Mouse (Mus musculus): Measurements from ENCODE around the gene Mta1. TPM values are rescaled to one million over a fixed set of nuclear protein-coding genes. Genes with fewer than 3 reads are reported as not detected.

The Mta1 gene
- polyA plus RNA-seq, 1 experiment from 2014 or later: 15.8 TPM

- H3K9me3 ChIP-seq: no peaks in the 10 kb centered on the region
- H3K27me3 ChIP-seq (replicated peaks): peaks cover 37% of the 10 kb centered on the region
- H3K4me3 ChIP-seq: no peak overlapping the region
- ATAC-seq (ENCODE audit: low FRiP score, low read depth): no peak
- H3K4me1 ChIP-seq: peaks cover 36% of the 10 kb centered on the region
- no peaks in the 10 kb centered on the region for H3K36me3 ChIP-seq
- H3K9ac ChIP-seq: no peak overlapping the region
- H3K4me2 ChIP-seq (replicated peaks): no peak overlapping the region
- WGBS: 90% methylated on average over 7 of the region's 7 CpGs
- no peak overlapping the region for H3K27ac ChIP-seq
Observed at GRCm38 (mm10) chr12:113153971-113154370, 55.9 kb downstream of the Mta1 start.

- peaks cover 33% of the 10 kb centered on the region for H3K4me1 ChIP-seq
- peak overlapping the region; percentile 29; the same call in 1 of the 2 replicates for H3K4me3 ChIP-seq
- no peaks in the 10 kb centered on the region for H3K9me3 ChIP-seq
- peak overlapping the region; percentile 67 for H3K4me2 ChIP-seq (replicated peaks)
- WGBS: 81% methylated on average over 6 of the region's 6 CpGs
- no peak for ATAC-seq (ENCODE audit: low FRiP score, low read depth)
- H3K36me3 ChIP-seq: peaks cover 1% of the 10 kb centered on the region; the same call in 1 of the 2 replicates
- 0 out of 2 replicates have a peak overlapping the region, but pooled peaks have one; percentile 57 for H3K9ac ChIP-seq
- H3K27ac ChIP-seq: no peak overlapping the region
- H3K27me3 ChIP-seq (replicated peaks): peaks cover 37% of the 10 kb centered on the region
Observed at GRCm38 (mm10) chr12:113154747-113155075, 56.6 kb downstream of the Mta1 start.

GRCm38 (mm10) chr12:113155076-113155771, 57.1 kb downstream of the Mta1 start:
- 4% methylated on average over 32 of the region's 32 CpGs for WGBS
- peaks cover 33% of the 10 kb centered on the region for H3K4me1 ChIP-seq
- peak overlapping the region; percentile 67 for H3K4me2 ChIP-seq (replicated peaks)
- peaks cover 6% of the 10 kb centered on the region; the same call in 1 of the 2 replicates for H3K36me3 ChIP-seq
- H3K4me3 ChIP-seq: peak overlapping the region; percentile 29
- H3K27me3 ChIP-seq (replicated peaks): peaks cover 32% of the 10 kb centered on the region
- peak; percentile 9 for ATAC-seq (ENCODE audit: low FRiP score, low read depth)
- no peaks in the 10 kb centered on the region for H3K9me3 ChIP-seq
- H3K27ac ChIP-seq: peak overlapping the region; percentile 38; the same call in 1 of the 2 replicates
- peak overlapping the region; percentile 57 for H3K9ac ChIP-seq

DNA sequence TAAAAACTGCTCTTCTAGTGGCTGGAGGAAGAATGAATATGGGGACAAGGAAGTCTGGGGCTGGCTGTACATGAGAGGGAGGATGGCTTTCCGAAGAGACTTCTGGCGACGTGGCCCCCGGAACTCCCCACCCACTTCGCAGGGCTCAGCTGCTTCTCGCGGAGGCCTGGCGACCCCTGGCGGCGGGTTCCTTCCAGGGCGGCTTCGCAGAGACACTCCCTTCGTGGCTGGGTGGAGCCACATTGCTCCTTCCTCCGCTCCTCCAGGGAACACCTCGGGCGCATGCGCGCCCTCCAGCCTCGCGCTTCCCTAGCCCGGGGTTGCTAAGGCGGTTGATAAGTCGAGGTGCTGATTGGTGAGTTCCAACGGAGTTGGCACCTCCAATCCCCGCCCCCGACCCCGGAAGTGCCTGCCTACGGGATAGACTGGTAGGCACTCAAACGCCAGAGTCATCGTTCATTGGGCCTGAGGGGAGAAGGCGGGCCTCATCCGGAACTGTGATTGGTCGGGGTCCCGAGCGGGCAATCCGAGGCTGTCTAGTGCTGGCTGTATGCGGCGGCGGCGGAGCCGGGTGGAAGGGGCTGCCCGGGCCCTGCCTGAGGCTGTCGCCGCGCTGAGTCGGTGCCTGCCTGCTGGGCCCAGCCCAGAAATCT, 57.9 kb downstream of the Mta1 start, which contains the start of gene Tedc1:
Gene Tedc1 (plus strand): TSS at position 535 of the 653 bp plus-strand sequence.
- Histone ChIP-seq H3K9ac (peak within 1 kb of the TSS; percentile 57), H3K27ac (peak within 1 kb of the TSS; percentile 38; the same call in 1 of the 2 replicates), H3K4me3 (peak within 1 kb of the TSS; percentile 58), H3K4me2 (replicated peaks) (peak within 1 kb of the TSS; percentile 83), H3K9me3 (no peaks in the 10 kb centered on the region), H3K27me3 (replicated peaks) (peaks cover 26% of the 10 kb centered on the region), H3K4me1 (peaks cover 33% of the 10 kb centered on the region), H3K36me3 (peaks cover 7% of the 10 kb centered on the region; the same call in 1 of the 2 replicates)
- WGBS: under 1% methylated on average over 46 of the region's 46 CpGs
- ATAC-seq (ENCODE audit: low FRiP score, low read depth): peak; percentile 96

- H3K4me2 ChIP-seq (replicated peaks): peak overlapping the region; percentile 83
- H3K27ac ChIP-seq: no peak overlapping the region
- no peaks in the 10 kb centered on the region for H3K9me3 ChIP-seq
- no peak for ATAC-seq (ENCODE audit: low FRiP score, low read depth)
- H3K9ac ChIP-seq: peak overlapping the region; percentile 57
- H3K4me3 ChIP-seq: peak overlapping the region; percentile 58
- peaks cover 12% of the 10 kb centered on the region; the same call in 1 of the 2 replicates for H3K36me3 ChIP-seq
- H3K4me1 ChIP-seq: peaks cover 29% of the 10 kb centered on the region
- WGBS: 0% methylated on average over 23 of the region's 23 CpGs
- H3K27me3 ChIP-seq (replicated peaks): peaks cover 23% of the 10 kb centered on the region
Observed at GRCm38 (mm10) chr12:113156540-113156929, 58.5 kb downstream of the Mta1 start.

- Histone ChIP-seq H3K4me2 (replicated peaks) (peak overlapping the region; percentile 83), H3K4me1 (peaks cover 24% of the 10 kb centered on the region), H3K4me3 (peak overlapping the region; percentile 58), H3K27ac (no peak overlapping the region), H3K36me3 (peaks cover 16% of the 10 kb centered on the region; the same call in 1 of the 2 replicates), H3K9me3 (no peaks in the 10 kb centered on the region), H3K27me3 (replicated peaks) (peaks cover 19% of the 10 kb centered on the region), H3K9ac (peak overlapping the region; percentile 57; the same call in 1 of the 2 replicates)
- ATAC-seq (ENCODE audit: low FRiP score, low read depth): no peak
- WGBS: 34% methylated on average over 8 of the region's 8 CpGs
Observed at GRCm38 (mm10) chr12:113157002-113157401, 58.9 kb downstream of the Mta1 start.

GRCm38 (mm10) chr12:113157521-113157920, 59.4 kb downstream of the Mta1 start:
- WGBS: 93% methylated on average over 8 of the region's 8 CpGs
- no peak overlapping the region; the same call in 1 of the 2 replicates for H3K9ac ChIP-seq
- peaks cover 19% of the 10 kb centered on the region for H3K4me1 ChIP-seq
- no peaks in the 10 kb centered on the region for H3K9me3 ChIP-seq
- no peak for ATAC-seq (ENCODE audit: low FRiP score, low read depth)
- peak overlapping the region; percentile 83 for H3K4me2 ChIP-seq (replicated peaks)
- peaks cover 16% of the 10 kb centered on the region; the same call in 1 of the 2 replicates for H3K36me3 ChIP-seq
- H3K4me3 ChIP-seq: no peak overlapping the region
- H3K27me3 ChIP-seq (replicated peaks): peaks cover 14% of the 10 kb centered on the region
- no peak overlapping the region for H3K27ac ChIP-seq

DNA sequence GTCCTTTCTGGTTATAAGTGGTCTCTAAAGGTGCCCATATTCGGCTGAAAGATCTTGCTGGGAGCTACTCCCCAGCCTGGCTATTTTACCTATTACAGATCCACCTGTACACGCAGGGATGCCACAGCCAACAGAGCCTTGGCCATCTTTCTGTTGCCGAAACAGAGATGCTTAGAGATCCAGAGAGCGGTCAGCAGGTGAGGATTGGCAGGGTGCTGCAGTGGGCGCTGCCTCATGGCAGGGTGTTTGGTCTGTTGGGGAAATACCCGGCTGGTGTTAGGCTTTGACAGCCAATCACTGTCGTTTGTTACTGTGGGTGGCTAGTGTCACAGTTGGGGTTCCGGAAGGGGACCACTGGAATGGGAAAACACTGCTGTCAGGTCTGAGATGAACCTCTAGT, 59.9 kb downstream of the Mta1 start:
- Histone ChIP-seq H3K4me2 (replicated peaks) (no peak overlapping the region), H3K4me3 (no peak overlapping the region), H3K4me1 (peaks cover 21% of the 10 kb centered on the region), H3K36me3 (peaks cover 17% of the 10 kb centered on the region; the same call in 1 of the 2 replicates), H3K9ac (no peak overlapping the region), H3K9me3 (no peaks in the 10 kb centered on the region), H3K27me3 (replicated peaks) (peaks cover 9% of the 10 kb centered on the region), H3K27ac (no peak overlapping the region)
- ATAC-seq (ENCODE audit: low FRiP score, low read depth): no peak
- WGBS: 90% methylated on average over 8 of the region's 8 CpGs

GRCm38 (mm10) chr12:113163561-113164006, 65.5 kb downstream of the Mta1 start:
- H3K4me1 ChIP-seq: peaks cover 5% of the 10 kb centered on the region; the same call in 1 of the 2 replicates
- H3K9ac ChIP-seq: no peak overlapping the region
- ATAC-seq (ENCODE audit: low FRiP score, low read depth): peak; percentile 60
- 73% methylated on average over 11 of the region's 11 CpGs for WGBS
- no peak overlapping the region for H3K4me3 ChIP-seq
- H3K27ac ChIP-seq: no peak overlapping the region
- H3K27me3 ChIP-seq (replicated peaks): no peaks in the 10 kb centered on the region
- no peak overlapping the region for H3K4me2 ChIP-seq (replicated peaks)
- H3K9me3 ChIP-seq: no peaks in the 10 kb centered on the region
- peaks cover 24% of the 10 kb centered on the region for H3K36me3 ChIP-seq

- Histone ChIP-seq H3K9me3 (no peaks in the 10 kb centered on the region), H3K4me1 (peaks cover 2% of the 10 kb centered on the region; the same call in 1 of the 2 replicates), H3K4me3 (no peak overlapping the region), H3K36me3 (peaks cover 6% of the 10 kb centered on the region), H3K9ac (no peak overlapping the region), H3K4me2 (replicated peaks) (no peak overlapping the region), H3K27me3 (replicated peaks) (no peaks in the 10 kb centered on the region), H3K27ac (no peak overlapping the region)
- no peak for ATAC-seq (ENCODE audit: low FRiP score, low read depth)
- 84% methylated on average over 9 of the region's 9 CpGs for WGBS
Observed at GRCm38 (mm10) chr12:113168031-113168536, 70.0 kb downstream of the Mta1 start.

DNA sequence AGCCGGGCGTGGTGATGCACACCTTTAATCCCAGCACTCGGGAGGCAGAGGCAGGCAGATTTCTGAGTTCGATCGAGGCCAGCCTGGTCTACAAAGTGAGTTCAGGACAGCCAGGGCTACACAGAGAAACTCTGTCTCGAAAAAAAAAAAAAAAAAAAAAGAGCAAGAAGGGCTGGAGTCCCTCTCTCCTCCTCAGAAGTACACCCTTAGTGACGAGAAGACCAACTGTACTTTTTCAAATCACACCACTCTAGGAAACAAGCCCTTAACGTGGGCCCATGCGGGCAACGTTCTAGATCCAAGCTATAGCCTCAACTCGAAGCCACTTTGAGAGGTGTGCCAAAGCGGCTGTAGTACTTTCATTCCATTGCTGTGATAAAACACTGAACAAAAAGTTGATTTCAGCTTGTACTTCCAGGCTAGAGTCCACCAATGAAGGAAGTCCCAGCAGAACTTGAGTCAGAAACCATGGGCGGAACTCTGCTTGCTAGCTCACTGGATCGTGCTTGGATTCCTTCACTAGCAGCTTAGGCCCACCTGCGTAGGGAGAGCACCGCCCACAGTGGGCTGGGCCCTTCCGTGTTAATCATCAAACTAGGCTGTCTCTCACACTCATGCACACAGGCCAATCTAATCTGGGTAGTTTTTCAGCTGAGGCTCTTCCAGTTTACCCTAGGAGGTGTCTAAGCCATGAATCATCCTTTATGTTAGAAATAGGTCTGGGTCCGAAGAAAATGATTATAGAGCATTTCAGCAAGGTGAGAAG, 79.1 kb downstream of the Mta1 start:
- no peaks in the 10 kb centered on the region for H3K36me3 ChIP-seq
- WGBS: 88% methylated on average over 18 of the region's 18 CpGs
- H3K9me3 ChIP-seq: no peaks in the 10 kb centered on the region
- H3K4me1 ChIP-seq: no peaks in the 10 kb centered on the region
- H3K4me3 ChIP-seq: no peak overlapping the region
- no peaks in the 10 kb centered on the region for H3K27me3 ChIP-seq (replicated peaks)
- H3K27ac ChIP-seq: no peak overlapping the region
- no peak for ATAC-seq (ENCODE audit: low FRiP score, low read depth)
- no peak overlapping the region for H3K4me2 ChIP-seq (replicated peaks)
- H3K9ac ChIP-seq: no peak overlapping the region

All from neural tube, embryonic 12.5 days (tissue).